Mouse (Mus musculus) gastrocnemius, postnatal 36 days (tissue): Measurements from ENCODE around the gene Hist1h1a. TPM values are rescaled to one million over a fixed set of nuclear protein-coding genes. Genes with fewer than 3 reads are reported as not detected.
"Not testable (repeated sequence)": the region's sequence is repeated elsewhere in the genome, so short reads cannot be mapped to it uniquely, and the experiment has no call there.

Experiments used
- DNase-seq, 2 experiments: peaks; one replicate each; pipeline ENCODE4 v3.0.0; 2022
- intact Hi-C: fragments of 180-260 bp; cut with DNase I; formaldehyde crosslinking; loops from one replicate; pipeline ENCODE4 v1.15.1; 2025
- total RNA-seq, 2 experiments: library from RNA; stranded (reverse); gene quantifications; 2 replicates each; pipeline ENCODE4 v1.2.3; 2021

The Hist1h1a gene
- total RNA-seq, 2 experiments from 2014 or later: 5.6 to 7.4 TPM

DNA sequence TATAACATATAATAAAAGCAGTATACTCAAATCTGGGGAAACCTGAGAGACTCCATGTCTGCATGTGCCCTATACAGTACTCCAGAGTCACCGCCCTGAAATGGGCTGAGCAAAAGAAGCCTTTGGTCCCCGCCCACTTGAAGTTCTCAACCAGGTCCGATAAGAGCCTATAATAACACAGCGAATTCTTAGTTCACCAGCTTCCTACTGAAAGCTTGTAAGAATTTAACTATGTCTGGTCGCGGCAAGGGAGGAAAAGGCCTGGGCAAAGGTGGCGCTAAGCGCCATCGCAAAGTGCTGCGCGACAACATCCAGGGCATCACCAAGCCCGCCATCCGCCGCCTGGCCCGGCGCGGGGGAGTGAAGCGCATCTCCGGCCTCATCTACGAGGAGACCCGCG is 6.7 kb upstream of the Hist1h1a start, which contains the start of gene Hist1h4b:
TSS of gene Hist1h4b (plus strand) at position 224 of the 400 bp plus-strand sequence.
- DNase-seq: peak; percentile 47 to 70
- intact Hi-C loops: loop anchor here (10.0 kb wide), 1 partner anchor 1712 kb away; the partner anchor contains the start of genes Hist1h2ag, Hist1h2bj and Hist1h4i

DNA sequence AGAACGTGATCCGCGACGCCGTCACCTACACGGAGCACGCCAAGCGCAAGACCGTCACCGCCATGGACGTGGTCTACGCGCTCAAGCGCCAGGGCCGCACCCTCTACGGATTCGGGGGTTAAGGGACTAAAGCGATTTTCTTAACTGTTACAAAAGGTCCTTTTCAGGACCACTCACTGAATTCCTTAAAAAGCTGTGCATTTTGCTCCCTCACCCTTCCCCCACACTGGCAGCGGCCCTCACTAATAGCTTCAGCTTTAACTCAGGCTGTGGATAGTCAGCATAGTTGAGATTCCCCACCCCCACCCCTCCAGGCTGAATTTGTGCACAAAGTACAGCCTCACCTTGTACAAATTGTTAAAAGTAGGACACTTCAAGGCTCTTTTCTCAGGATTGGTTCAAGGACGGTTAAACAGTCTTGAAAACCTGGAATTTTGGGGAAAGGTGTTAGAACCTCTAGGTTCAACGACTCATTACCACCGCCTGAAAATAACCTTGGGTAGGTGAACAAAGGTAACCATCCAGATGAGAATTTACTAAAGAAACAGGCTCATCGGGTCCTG is 6.2 kb upstream of the Hist1h1a start:
- intact Hi-C loops: loop anchor here (10.0 kb wide), 1 partner anchor 1712 kb away; the partner anchor contains the start of genes Hist1h2ag, Hist1h2bj and Hist1h4i
- no peak for DNase-seq

DNA sequence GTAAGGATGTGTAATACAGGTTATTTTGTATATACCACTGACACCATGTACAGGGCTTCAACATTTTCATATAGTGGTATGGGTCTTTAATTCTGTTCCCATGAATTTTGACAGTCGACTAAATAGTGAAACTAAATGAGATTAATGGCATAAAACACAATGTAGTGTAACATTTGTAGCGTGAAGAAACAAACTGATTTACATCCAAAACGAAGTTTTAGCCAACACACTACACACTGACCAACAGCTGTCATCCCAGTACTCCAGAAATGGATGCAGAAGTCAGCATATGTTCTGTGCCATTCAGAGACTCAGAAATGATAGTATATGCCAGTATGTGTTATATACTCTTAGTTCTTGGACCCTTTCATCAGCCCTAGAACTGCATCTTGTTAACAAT is 5.5 kb upstream of the Hist1h1a start:
- DNase-seq: no peak
- intact Hi-C loops: loop anchor here (10.0 kb wide), 1 partner anchor 1713 kb away; the partner anchor contains the start of genes Hist1h2ag, Hist1h2bj and Hist1h4i

DNA sequence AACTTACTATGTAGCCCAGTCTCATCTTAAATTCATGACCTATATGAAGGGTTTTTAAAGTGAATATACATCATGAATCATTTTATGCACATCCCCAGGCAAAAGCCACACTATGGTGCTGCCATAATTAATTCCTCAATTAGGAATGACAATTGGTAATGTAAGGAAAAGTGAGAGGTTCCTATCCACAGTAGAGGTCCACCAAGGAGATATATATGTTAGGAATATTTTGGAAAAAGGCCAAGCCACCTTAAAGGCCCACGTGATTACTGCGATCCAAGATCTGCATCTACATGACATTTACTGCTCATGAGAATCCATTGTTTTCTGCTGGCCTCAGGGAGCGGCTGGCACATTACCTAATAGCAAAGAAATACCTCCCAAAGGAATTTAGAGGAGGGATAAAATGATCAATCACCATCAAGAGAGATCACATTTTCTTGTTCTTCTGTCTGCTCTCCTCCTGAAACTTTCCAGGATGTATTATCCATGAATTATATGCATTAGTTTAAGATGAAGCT is 4.2 kb upstream of the Hist1h1a start:
- no peak for DNase-seq
- intact Hi-C loops: loop anchor here (10.0 kb wide), 1 partner anchor 1715 kb away; the partner anchor contains the start of genes Hist1h2ag, Hist1h2bj and Hist1h4i

DNA sequence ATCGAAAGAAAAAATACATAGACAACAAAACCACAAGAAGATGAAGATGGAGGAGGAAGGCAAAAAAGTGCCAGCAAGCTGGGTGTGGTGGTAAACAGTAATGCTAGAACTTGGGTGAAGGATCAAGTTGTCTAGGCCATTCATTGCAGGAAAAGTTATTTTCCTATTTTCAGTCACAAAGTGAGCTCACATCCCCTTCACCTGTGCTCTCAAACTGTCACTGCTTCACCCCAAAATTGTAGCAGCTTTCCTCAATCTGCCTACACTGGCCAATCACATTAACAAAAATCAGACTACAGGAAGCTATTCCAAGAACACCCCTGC is 3.6 kb upstream of the Hist1h1a start:
- DNase-seq: no peak
- intact Hi-C loops: loop anchor here (10.0 kb wide), 1 partner anchor 1715 kb away; the partner anchor contains the start of genes Hist1h2ag, Hist1h2bj and Hist1h4i

DNA sequence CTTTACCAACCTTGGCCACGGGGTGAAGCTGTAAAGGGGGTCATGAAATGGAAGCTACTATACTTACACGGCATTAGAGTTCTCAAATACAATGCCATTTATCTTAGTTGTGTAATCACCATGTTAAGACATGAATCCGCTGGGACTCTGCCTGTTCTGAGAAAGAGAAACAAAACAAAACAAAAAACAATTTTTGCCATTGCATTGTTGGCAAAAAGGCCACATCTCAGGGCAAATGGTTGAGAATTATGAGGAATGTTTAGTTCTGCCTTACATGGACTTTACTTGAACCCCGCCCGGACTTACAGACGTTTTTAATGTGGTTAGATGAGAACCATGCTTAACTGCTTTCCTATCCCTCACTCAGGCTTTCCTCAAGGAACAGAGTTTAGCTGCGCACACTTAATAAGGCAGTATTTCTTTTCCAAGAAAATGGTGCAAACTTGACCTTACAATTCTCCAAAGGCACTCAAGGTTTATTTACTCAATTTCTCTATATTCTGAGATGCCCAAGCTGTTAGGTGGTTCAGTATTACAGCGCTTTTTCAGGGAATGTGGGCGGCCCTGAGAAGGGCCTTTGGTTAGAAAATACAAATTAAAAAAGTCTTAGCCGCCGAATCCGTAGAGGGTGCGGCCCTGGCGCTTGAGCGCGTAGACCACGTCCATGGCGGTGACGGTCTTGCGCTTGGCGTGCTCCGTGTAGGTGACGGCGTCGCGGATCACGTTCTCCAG is 3.1 kb upstream of the Hist1h1a start:
- intact Hi-C loops: no loop called here
- no peak for DNase-seq

DNA sequence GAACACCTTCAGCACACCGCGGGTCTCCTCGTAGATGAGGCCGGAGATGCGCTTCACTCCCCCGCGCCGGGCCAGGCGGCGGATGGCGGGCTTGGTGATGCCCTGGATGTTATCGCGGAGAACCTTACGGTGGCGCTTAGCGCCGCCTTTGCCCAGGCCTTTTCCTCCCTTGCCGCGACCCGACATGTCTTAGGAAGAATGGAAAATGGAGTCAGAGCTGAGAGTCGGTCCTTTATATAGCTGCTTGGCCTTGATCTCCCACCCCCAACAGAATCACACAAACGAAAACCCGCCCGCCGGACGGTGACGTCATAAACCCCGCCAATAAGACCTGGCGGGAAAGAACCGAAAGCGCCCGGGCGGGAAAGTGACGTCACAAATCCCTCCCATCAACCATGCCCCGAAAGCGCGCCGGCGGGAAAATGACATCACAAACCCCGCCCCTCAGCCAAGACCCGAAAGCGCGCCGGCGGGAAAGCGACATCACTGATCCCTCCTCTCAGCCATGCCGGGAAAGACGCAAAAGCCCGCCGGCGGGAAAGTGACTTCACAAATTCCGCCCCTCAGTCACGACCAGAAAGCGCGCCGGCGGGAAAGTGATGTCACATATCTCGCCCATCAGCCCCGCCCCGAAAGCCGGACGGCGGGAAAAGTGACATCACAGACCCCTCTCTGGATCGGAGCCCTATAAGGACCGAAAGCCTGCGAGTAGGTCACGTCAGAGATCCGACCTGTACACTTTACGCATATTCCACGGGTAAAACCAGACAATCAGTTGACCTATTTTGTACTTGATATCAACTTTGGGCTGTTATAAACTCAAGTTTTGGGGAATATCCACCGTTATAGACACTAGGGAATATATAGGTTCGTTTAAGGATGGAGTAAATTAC is 2.2 kb upstream of the Hist1h1a start, which contains the start of gene Hist1h4a:
TSS of gene Hist1h4a (minus strand) at position 259 of the 893 bp plus-strand sequence.
- intact Hi-C loops: no loop called here
- peak; percentile 93 to 96 for DNase-seq

DNA sequence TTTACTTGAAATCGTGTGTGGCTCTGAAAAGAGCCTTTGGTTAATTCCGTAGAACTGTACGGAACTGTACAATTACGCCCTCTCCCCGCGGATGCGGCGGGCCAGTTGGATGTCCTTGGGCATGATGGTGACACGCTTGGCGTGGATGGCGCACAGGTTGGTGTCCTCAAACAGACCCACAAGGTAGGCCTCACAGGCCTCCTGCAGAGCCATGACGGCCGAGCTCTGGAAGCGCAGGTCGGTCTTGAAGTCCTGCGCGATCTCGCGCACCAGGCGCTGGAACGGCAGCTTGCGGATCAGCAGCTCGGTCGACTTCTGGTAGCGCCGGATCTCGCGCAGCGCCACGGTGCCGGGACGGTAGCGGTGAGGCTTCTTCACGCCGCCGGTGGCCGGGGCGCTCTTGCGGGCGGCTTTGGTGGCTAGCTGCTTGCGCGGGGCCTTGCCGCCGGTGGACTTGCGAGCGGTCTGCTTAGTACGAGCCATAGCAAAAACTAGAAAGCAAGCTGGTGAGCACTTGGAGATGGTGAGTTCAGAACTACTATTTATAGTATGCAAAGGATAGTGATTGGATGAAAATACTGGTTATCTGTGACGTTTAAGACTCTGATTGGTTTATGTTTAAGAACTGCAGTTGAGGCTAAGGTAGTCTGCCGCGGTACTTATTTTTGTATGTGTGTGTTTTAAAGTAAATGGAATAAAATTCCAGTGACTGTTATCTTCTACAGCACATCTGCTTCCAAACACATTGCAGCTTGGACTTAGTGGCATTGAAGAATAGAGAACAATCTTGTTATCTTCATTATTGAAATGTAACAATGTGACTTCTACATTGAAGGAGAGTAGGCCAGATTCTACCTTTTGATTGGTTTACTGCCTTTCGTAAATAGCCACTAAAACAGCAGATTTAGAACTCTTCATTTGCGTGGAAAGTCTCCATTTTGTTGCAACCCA is 1.3 kb upstream of the Hist1h1a start, which contains the start of gene Hist1h3a:
TSS of gene Hist1h3a (minus strand) at position 516 of the 951 bp plus-strand sequence.
- intact Hi-C loops: not testable (repeated sequence)
- peak in 1 of 2 experiments; percentile 46 for DNase-seq

DNA sequence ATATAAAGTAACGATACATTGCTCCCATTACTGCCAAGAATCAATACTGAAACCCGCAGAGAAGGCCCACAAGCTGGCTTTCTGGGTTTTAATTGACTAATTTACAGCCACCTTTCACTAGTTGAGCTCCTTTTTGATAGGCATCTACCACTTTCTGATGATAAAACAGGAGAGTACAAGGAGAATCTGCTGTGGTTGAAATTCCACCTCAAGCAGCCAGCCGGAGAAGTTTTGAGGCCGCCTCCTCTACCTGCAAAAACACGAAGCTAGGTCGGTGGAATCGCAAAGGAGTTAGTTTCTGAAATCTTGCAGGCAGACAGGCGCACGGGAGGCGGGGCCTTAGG is 252 bp upstream of the Hist1h1a start:
- intact Hi-C loops: no loop called here
- DNase-seq: no peak

DNA sequence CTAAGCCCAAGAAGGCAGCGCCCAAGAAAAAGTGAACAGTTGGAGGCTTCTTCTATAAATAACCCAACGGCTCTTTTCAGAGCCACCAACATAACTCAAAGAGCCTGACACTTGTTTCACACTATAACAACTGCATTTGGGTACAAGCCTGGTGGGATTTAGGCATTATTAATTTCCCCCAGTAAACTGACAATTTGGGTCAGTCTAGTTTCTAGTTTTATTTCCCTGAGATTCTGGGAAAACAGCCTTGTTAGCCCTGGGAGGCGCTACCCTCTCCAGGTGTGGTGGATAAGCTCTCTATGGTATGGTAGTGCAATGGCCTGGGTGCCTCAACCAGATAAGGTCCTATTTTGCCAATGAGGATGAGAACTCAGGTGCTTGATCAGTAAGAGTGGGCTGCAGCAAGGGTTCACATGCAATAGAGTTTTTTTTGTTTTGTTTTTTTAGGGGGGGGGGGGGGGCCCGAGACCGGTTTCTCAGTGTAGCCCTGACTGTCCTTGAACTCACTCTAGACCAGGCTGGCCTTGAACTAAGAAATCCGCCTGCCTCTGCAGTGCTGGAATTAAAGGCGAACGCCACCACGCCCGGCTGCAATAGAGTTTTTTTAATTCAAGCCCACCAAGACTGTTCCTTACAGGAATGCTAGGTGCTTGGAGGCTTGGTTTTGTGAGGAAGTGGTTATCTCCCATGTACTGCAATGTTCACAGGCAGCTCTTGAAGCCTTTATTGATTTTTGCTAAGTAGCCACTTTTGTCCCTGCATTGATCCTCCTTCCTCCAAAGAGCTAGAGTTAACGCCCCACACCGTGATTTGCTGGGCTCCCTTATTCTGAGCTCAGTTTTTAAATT is 1.1 kb downstream of the Hist1h1a start:
- no peak for DNase-seq
- intact Hi-C loops: no loop called here

DNA sequence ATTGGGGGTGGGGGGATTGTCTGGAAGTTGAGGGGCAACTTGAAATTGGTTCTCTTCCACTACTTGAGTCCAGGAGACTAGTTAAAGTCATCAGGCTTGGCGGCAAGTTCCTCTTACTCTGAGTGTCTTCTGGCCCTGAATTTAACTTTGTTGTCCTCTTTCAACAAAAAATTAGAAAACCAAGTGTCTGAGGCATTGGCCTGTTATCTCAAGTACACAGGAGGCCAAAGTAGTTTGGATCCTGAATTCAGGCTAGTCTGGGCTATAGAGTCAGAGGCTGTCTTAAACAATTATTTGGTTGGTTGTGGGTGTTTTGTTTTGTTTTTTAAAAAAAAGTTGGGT is 1.7 kb downstream of the Hist1h1a start:
- DNase-seq: no peak
- intact Hi-C loops: no loop called here

DNA sequence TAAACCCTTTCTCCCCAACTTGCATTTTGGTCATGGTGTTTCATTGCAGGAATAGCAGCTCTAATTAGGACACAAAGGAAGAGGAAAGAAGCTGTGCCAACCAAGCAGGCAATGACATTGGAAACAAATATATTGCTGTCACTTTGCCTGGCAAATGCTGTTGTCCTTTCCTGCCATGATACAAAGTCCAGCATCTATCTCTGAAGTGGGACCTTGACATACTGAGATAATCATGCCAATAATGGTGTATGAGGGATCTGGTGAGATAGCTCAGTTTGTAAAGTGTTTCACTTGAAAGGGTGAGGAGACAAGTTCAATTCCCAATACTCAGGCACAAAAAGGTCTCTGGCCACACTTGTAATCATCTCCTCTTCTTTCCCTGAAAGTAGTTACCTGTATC is 3.3 kb downstream of the Hist1h1a start:
- intact Hi-C loops: no loop called here
- DNase-seq: no peak

DNA sequence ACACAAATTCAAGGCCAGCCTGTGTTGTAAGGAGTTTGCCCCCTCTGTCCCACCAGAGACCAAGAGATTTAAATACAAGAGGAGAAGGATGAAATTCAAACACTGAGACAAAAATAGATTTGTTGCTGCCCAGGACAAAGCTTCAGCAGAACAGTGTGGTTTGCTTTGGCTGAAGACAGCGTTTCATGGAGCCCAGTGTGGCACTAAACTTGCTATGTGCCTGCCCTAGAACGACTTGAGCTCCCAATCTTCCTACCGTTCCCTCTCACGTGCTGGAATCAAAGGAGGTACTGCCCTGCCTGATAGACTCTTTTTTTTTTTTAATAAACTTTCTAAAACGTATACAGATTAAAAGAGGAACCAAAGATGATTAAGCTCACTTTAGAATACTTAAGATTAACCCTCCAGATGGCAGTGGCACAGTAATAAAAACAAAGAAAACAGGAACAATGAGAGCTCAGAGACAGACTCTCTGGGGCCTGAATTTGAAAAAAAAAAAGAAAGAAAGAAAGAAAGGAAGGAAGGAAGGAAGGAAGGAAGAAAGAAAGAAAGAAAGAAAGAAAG is 5.5 kb downstream of the Hist1h1a start:
- intact Hi-C loops: no loop called here
- DNase-seq: no peak

DNA sequence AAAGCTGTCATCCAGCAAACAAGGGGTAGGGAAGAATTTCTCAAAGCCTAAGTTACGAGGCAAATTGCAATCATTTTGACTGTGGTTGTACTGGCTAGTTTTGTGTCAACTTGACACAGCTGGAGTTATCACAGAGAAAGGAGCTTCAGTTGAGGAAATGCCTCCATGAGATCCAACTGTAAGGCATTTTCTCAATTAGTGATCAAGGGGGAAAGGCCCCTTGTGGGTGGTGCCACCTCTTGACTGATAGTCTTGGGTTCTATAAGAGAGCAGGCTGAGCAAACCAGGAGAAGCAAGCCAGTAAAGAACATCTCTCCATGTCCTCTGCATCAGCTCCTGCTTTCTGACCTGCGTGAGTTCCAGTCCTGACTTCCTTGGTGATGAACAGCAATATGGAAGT is 6.1 kb downstream of the Hist1h1a start, which contains the start of gene Trim38:
TSS of gene Trim38 (plus strand) at position 301 of the 400 bp plus-strand sequence.
- DNase-seq, intact Hi-C loops: not testable (repeated sequence)

DNA sequence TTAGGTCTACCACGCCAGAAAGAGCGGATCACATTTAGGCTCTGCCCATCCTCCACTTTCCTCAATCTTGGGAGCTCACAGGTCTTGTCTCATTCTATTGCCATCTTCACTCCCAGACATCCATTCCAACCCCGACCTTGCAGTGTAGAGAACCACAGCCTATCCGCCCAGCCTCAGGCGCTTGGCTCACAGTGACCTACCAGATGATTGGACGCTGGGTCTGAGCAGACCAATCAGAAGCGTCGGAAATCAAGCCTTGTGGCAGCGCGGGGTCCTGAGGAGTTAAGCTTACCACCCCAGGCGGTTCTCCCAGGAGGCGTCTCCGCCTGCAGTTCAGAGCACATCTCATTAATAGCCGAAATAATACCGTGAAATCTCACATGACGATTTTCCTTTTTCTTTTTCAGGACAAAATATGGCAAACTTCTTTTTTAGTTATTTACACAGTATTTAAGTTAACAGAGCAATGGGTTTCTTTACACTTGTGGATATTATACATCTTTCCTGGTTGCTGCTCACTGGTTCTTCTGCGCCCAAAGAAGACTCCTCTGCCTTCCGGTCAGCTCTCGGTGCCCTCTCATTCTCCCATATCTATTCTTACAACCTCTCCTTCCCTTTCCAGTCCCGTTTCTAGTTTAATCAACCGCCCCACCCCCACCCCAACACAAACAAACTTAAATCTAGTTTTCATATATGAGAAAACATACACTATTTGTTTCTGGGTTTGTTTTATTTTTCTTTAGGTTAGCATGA is 9.3 kb downstream of the Hist1h1a start:
- intact Hi-C loops: no loop called here
- no peak for DNase-seq

DNA sequence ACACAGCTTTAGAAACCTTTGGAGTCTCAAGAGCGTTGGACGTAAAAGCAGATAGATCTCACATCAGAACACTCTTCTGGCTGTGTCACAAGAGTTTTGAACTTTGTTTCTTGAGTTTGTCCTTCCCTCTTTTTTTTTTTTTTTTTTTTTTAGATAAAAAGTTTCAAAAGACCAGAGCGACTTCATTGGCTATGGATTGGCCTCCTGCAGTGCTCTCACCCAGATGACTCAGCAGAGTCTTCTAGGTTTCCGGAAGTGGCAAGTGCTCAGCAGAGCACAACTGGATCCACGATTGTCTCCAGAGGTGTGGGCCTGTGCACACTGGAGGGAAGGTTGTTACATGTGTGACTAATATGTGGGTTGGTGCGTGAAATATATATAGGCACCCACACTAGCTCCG is 14.9 kb downstream of the Hist1h1a start:
- DNase-seq: no peak
- intact Hi-C loops: no loop called here

DNA sequence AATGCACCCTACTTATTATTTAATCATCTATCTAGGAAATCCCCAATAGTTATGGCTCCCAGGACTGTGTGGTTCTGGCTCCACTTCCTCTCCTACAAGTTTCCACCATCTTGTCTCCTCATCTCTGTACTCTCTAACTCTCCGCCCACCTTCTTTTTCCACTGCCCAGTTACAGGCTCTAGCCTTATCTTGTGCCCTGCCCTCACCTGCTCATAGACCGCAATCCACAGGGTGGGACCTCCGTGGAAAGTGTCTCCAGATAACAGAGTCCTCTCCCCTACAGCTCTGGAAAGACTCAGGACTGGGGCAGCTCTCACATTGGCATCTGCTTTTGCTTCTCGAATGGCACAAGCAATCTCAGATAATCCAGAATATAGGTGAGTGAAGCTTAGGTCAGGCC is 15.6 kb downstream of the Hist1h1a start:
- intact Hi-C loops: no loop called here
- DNase-seq: no peak
